Mouse (Mus musculus): ENCODE results near the gene Tcf3.

The Tcf3 gene

DNA sequence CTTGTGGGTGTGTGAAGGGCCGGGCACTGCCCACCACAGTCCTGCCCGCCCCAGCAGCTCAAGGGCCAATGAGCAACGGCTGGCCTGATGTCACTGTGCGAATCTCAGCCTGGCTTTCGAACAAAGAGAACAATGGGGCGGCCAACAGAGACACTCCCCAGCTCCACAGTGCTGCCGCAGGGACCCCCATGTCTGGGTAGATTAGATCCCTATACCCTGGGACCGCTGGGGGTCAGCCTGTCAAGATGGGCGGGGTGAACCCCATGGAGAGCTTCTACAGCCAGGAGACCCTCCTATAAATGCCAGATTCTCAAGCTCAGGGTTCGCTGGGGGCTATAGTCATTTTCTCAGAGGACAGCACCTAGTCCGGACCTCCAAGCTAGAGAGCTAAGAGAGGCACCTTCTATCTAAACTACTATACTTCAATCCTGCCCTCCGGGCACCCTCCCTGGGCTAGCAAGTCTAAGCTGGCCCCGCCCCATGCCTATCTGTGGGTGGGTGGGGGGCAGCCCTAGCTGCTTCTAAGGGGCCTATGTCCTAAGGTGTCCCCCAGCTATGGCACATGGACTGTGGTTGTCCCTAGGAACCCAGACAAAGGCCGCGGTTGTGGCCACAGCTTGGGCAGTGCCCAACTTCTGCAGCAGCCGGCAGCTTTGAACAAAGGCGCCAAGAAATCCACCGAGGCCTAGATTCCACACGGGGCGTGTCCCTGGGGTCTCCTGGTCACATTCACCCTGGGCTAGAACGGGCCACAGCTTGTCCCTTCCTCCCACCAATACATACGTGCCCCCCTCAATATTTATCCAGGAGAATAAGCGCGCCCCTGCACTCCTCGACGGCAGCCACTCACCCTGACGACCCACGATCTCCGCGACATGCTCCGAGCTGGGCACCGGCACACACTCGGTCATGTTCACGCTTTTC, 47.4 kb downstream of the Tcf3 start:
- DNase-seq (ENCODE audit: low read depth), result no peak

- no peak for DNase-seq (ENCODE audit: low read depth)
Measured at GRCm38 (mm10) chr10:80385310-80385709, 48.1 kb downstream of the Tcf3 start.

DNA sequence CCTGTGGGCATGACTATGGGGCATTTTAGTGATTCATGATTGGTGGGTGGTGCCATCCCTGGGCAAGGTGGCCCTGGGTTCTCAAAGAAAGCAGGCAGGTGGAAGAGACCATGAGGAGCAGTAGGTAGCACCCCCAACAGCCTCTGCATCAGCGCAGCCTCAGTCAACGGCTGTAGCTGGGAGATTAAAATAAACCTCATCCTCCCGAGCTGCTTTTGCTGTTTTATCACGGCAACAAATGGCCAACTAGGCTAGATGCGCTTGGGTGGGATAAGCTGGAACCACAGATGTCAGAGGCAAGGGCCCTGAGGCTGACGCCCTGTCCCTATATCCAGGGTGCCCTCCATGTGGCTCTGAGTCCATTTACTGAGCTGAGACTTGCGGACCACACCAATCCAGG, 48.7 kb downstream of the Tcf3 start:
- DNase-seq (ENCODE audit: low read depth), result no peak

GRCm38 (mm10) chr10:80384115-80384639, 49.3 kb downstream of the Tcf3 start:
- no peak for DNase-seq (ENCODE audit: low read depth)

GRCm38 (mm10) chr10:80383431-80383830, 50.0 kb downstream of the Tcf3 start:
- no peak for DNase-seq (ENCODE audit: low read depth)

- DNase-seq (ENCODE audit: low read depth), result no peak
Measured at GRCm38 (mm10) chr10:80382641-80383365, 50.6 kb downstream of the Tcf3 start.

- DNase-seq (ENCODE audit: low read depth), result no peak
Measured at GRCm38 (mm10) chr10:80377716-80378115, 55.7 kb downstream of the Tcf3 start.

GRCm38 (mm10) chr10:80376160-80376559, 57.3 kb downstream of the Tcf3 start:
- peak; percentile 89 for DNase-seq (ENCODE audit: low read depth)

DNA sequence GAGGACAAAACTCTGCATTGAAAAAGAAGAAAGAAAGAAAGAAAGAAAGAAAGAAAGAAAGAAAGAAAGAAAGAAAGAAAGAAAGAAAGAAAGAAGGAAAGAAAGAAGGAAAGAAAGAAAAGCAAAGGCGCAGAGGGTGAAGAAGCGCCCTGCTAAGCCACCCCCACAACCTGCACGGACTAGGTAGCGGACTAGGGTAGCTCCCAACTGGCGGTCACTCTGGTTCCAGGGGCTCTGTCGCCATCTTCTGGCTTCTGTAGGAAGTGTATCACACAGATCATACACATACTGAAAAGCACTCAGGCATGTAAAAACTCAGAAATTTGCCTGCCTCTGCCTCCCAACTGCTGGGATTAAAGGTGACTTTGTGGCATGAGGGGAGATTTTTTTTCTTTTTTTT, 59.4 kb downstream of the Tcf3 start:
- peak; percentile 79 for DNase-seq (ENCODE audit: low read depth)

DNA sequence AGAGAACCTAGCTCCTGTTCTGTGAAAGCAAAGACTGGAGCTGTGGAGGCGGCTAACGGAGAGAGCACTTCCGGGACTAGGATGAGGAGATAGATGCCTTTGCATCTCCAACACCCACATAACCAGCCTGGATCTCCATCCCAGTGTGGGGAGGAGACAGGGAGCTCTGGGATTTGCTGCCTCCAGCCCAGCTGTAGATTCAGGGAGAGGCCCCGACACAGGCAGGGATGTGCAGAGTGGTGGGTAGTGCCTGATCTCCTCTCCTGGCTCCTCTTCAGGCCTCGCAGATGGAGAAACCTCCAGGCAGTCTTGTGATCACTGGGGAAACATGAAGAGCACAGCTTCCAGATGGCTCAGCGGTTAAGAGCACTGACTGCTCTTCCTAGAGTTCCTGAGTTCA, 60.7 kb downstream of the Tcf3 start:
- DNase-seq (ENCODE audit: low read depth), result no peak

GRCm38 (mm10) chr10:80371983-80372382, 61.5 kb downstream of the Tcf3 start:
- DNase-seq (ENCODE audit: low read depth), result no peak

- DNase-seq (ENCODE audit: low read depth), result peak; percentile 50
Measured at GRCm38 (mm10) chr10:80371411-80371966, 62.0 kb downstream of the Tcf3 start.

DNA sequence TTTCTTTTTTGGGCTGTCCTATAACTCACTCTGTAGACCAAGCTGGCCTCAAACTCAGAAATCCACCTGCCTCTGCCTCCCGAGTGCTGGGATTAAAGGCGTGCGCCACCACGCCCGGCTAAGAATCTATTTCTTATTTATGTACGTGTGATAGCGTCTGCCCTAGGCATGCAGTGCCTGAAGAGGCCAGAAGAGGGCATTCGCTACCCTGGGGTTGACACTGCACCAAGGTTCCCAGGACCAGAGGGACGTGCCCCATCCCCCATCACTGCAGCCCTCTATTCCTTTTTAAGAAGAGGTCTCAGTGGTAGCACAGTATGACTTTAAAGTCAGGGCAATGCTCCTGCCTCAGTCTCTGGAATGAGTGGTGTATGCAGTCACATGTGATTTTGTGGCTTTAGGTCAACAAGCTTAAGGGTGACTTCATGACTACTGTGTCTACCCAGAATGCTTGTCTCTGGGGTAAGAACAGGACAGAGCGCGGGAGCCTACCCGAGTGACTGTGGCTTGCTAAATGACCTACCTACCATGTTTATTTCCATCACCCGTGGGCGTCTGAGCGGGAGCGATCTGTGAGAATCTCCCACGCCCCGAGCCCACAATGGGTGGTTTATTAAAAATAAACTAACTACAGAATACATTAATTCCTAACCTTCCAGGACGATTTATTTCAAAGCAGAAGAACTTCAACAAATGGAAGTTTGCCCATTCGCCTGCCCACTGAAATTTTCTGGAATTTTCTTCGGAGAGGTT, 63.3 kb downstream of the Tcf3 start:
- no peak for DNase-seq (ENCODE audit: low read depth)

- DNase-seq (ENCODE audit: low read depth), result no peak
Measured at GRCm38 (mm10) chr10:80368392-80368791, 65.1 kb downstream of the Tcf3 start.

DNA sequence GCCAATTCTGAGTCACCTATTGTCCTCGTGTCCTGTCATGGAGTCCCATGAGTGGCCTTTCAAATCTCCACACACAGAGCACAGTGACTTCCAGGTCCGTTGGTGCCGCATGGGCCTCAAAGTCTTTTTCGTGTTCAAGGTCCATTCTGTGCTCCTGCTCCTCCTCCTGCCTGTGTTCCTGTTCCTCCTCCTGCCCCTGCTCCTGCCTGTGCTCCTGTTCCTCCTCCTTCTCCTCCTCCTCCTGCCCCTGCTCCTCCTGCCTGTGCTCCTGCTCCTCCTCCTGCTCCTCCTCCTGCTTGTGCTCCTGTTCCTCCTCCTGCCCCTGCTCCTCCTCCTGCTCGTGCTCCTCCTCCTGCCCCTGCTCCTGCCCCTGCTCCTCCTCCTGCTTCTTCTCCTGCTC, 65.5 kb downstream of the Tcf3 start:
- DNase-seq (ENCODE audit: low read depth), result no peak

GRCm38 (mm10) chr10:80365736-80366135, 67.7 kb downstream of the Tcf3 start:
- DNase-seq (ENCODE audit: low read depth), result no peak

DNA sequence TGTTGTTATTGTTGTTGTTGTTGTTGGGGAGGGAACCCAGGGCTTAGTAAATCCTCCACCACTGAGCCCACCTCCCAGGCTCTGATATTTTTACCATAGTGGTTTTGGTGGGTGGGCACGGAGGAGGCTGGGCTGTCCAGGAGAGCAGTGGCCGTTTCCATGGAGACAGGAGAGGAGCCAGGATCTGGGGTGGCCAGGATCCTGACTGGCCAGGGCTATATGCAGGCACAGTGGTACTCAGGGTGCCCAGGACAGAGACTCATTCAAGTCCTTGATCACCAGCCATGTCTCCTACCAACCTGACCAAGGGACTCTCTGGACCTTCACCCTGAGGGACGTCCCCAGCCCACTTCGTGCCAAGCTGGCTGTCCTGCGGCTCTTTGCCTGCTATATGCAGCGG, 69.7 kb downstream of the Tcf3 start:
- DNase-seq (ENCODE audit: low read depth), result no peak
